Mouse (Mus musculus) hindbrain, embryonic 12.5 days (tissue): ENCODE results near the gene 2210408I21Rik. TPM values are rescaled to one million over a fixed set of nuclear protein-coding genes. Genes with fewer than 3 reads are reported as not detected.

ENCODE experiments used
- ATAC-seq: fragments of 200-750 bp; cut with Nextera tagmentation; 2 replicates; pipeline ENCODE4 v1.8.0; 2017; ENCODE audit warnings: moderate TSS enrichment; ENCODE audit not compliant: low FRiP score
- H3K27ac ChIP-seq: fragments of 300-500 bp; sonication (generic); 2 replicates; pipeline ENCODE4 v1.5.1; 2016; ENCODE audit warnings: mild to moderate bottlenecking
- H3K27me3 ChIP-seq: fragments of 300-500 bp; sonication (generic); 2 replicates; pipeline ENCODE4 v1.6.1; 2016; ENCODE audit warnings: mild to moderate bottlenecking
- H3K36me3 ChIP-seq: fragments of 300-500 bp; sonication (generic); 2 replicates; pipeline ENCODE4 v1.6.1; 2016; ENCODE audit warnings: mild to moderate bottlenecking
- H3K4me1 ChIP-seq: fragments of 300-500 bp; sonication (generic); 2 replicates; pipeline ENCODE4 v1.6.1; 2016
- H3K4me2 ChIP-seq: fragments of 300-500 bp; sonication (generic); replicated peaks from 2 replicates; pipeline ENCODE4 v1.6.1; 2016; ENCODE audit warnings: mild to moderate bottlenecking
- H3K4me3 ChIP-seq: fragments of 300-500 bp; sonication (generic); 2 replicates; pipeline ENCODE4 v1.5.1; 2016; ENCODE audit warnings: mild to moderate bottlenecking
- H3K9ac ChIP-seq: fragments of 300-500 bp; sonication (generic); 2 replicates; pipeline ENCODE4 v1.6.1; 2016; ENCODE audit warnings: mild to moderate bottlenecking, moderate library complexity
- H3K9me3 ChIP-seq: fragments of 300-500 bp; sonication (generic); replicated peaks from 2 replicates; pipeline ENCODE4 v1.6.1; 2016; ENCODE audit warnings: mild to moderate bottlenecking
- WGBS: fragments of 180-500 bp; shearing (Covaris S2); methylation state at CpG from one replicate; pipeline ENCODE4 v1.1.7; 2016; 5-methylcytosine and 5-hydroxymethylcytosine counted together
- polyA plus RNA-seq: library from polyadenylated mRNA; unstranded; fragments of >200 nt; fragmentation: Nextera tagmentation; extraction: Ambion mirVana; gene quantifications from 2 replicates; pipeline ENCODE4 v1.2.1, GENCODE M21; 2016

The 2210408I21Rik gene
- polyA plus RNA-seq, 1 experiment from 2014 or later, result 11.6 TPM

DNA sequence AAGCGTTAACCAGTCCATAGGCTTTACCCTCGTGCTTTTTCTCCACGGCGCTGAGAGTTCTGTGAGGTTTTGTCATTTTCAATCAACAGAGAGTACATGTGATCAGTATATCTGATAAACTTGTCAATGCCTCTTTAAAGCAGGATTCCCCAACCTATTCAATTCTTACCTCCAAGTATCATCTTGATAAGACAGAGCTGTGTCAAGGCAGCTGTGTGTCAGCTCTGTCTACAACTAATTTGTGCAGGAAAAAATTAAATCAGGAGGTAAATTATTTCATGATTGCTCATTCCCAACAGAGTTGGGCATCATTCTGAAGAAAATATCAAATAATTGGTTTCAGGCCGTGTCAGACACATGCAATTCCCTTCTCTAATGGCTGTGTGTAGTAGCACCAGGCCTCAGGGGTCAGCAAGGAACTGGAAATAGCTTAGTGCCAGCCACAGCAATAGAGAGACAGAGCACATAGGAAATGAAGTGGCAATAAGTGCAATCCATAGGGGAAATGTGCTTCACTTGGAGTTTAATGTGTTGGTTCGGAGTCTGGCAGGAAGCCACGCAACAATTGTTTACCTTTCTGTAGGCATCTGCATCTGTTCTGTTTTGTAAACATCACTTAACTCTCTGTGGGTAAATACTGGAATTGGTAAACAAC is 73.6 kb downstream of the 2210408I21Rik start:
- H3K27me3 ChIP-seq, result no peaks in the 10 kb centered on the region
- H3K27ac ChIP-seq, result 0 out of 2 replicates have a peak overlapping the region, but pooled peaks have one; percentile 23
- H3K9me3 ChIP-seq, result no peaks in the 10 kb centered on the region
- H3K36me3 ChIP-seq, result no peaks in the 10 kb centered on the region
- no peak overlapping the region for H3K9ac ChIP-seq
- 0 out of 2 replicates have a peak, but pooled peaks cover 2% of the 10 kb centered on the region for H3K4me1 ChIP-seq
- no peak overlapping the region for H3K4me3 ChIP-seq
- WGBS, result 68% methylated on average over 7 of the region's 7 CpGs
- ATAC-seq, result peak; percentile 81
- no peak overlapping the region for H3K4me2 ChIP-seq

DNA sequence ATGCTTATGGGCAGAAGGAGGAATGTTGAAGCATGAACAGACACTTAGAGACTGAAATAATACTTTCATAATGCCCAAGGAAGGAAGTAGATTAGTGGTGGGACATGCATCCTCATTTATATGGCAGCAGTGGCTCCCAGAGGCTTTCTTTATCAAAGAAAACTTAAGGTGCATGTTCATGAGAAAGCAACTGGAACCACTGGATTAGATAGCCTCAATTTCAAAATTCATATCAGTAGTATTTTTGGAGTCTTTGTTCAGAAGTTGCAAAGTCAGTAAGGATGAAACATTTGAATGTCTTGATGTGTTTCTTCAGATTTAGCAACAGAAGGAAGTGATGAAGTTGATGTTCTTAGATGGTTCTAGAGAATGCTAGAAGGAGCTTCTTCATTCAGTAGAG is 77.9 kb downstream of the 2210408I21Rik start:
- Histone ChIP-seq H3K36me3 (no peaks in the 10 kb centered on the region), H3K9ac (no peak overlapping the region), H3K4me1 (0 out of 2 replicates have a peak, but pooled peaks cover 2% of the 10 kb centered on the region), H3K9me3 (no peaks in the 10 kb centered on the region), H3K27me3 (no peaks in the 10 kb centered on the region), H3K27ac (no peak overlapping the region), H3K4me3 (no peak overlapping the region), H3K4me2 (no peak overlapping the region)
- ATAC-seq, result no peak

DNA sequence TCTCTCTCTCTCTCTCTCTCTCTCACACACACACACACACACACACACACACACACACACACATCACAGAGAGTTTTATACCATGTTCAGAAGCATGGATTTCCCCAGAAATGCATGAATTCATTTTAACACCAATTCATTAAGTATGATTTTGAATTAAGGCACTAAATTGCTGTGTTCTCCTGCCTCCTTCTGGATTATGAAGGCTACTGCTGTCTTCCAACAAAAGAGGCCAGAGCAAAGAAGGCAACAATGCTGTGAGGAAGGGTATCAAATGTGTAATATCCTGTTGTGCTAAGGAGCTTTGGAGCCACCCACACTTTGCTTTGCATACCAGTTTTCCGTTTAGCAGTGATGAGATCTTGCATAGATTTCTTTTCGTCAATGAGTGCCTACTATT is 80.1 kb downstream of the 2210408I21Rik start:
- Histone ChIP-seq H3K9me3 (no peaks in the 10 kb centered on the region), H3K27ac (no peak overlapping the region), H3K27me3 (no peaks in the 10 kb centered on the region), H3K36me3 (no peaks in the 10 kb centered on the region), H3K9ac (no peak overlapping the region), H3K4me2 (no peak overlapping the region), H3K4me3 (no peak overlapping the region), H3K4me1 (no peaks in the 10 kb centered on the region)
- ATAC-seq, result no peak
- 85% methylated on average over 2 of the region's 2 CpGs for WGBS

DNA sequence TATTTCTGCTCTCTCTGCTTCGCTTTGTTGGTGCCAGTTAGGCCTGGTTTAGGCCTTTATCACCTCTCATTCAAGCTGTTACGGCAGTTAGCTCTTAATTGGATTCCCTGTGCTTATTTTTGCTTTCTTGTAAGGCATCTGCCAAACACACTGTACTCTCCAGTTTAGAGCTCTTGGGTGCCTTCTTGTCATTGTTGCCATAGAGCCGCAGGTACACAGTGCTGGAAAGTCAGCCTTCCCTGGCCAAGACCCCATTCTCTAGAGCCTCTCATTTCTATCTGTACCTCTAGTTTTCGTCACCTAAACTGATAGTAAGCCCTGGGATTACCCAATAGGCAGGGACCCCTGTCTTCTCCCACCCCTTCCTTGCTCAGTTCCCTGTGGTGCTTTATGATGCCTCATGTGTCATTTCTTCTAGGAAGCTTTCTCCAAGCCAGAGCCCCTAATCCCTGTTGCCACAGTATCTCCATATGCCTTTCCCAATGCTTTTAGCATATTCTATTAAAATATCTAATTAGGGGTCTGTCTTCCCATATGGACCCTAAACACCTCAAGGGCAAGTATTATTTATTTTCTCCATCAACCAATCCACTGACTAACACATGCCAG is 82.4 kb downstream of the 2210408I21Rik start:
- ATAC-seq, result no peak

GRCm38 (mm10) chr13:77221072-77221471 is 85.7 kb downstream of the 2210408I21Rik start:
- H3K27ac ChIP-seq, result no peak overlapping the region
- H3K27me3 ChIP-seq, result no peaks in the 10 kb centered on the region
- no peaks in the 10 kb centered on the region for H3K4me1 ChIP-seq
- ATAC-seq, result no peak
- H3K4me3 ChIP-seq, result no peak overlapping the region
- H3K9ac ChIP-seq, result no peak overlapping the region
- no peaks in the 10 kb centered on the region for H3K9me3 ChIP-seq
- no peaks in the 10 kb centered on the region for H3K36me3 ChIP-seq
- no peak overlapping the region for H3K4me2 ChIP-seq
- WGBS, result 90% methylated on average over 2 of the region's 2 CpGs

More for the DNA sequence above, 82.4 kb downstream of the 2210408I21Rik start:
- no peaks in the 10 kb centered on the region for H3K36me3 ChIP-seq
- WGBS, result 84% methylated on average over 4 of the region's 4 CpGs
- no peaks in the 10 kb centered on the region for H3K9me3 ChIP-seq
- H3K27me3 ChIP-seq, result no peaks in the 10 kb centered on the region
- no peaks in the 10 kb centered on the region for H3K4me1 ChIP-seq
- no peak overlapping the region for H3K9ac ChIP-seq
- no peak overlapping the region for H3K4me2 ChIP-seq
- no peak overlapping the region for H3K4me3 ChIP-seq
- H3K27ac ChIP-seq, result no peak overlapping the region

DNA sequence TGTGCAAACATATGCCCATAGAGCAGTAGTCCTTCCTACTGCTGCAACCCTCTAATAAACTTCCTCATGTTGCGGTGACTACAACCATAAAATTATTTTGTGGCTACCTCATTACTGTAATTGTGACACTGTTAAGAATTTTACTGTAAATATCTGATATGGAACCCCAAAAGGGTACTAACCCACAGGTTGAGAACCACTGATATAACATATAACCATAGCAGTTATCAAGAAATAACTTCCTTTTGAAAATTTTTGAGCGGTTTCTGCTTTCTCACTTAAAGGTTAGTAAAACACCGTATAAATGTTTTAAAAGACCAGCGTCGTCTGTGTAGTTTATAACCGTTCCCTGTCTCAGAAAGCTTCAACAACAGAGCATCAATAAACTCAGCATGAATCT is 121.2 kb downstream of the 2210408I21Rik start:
- Histone ChIP-seq H3K4me3 (no peak overlapping the region), H3K27me3 (no peaks in the 10 kb centered on the region), H3K36me3 (no peaks in the 10 kb centered on the region), H3K9ac (no peak overlapping the region), H3K4me2 (no peak overlapping the region), H3K4me1 (no peaks in the 10 kb centered on the region), H3K9me3 (no peaks in the 10 kb centered on the region), H3K27ac (no peak overlapping the region)
- ATAC-seq, result no peak
- WGBS, result 90% methylated on average over 6 of the region's 6 CpGs

GRCm38 (mm10) chr13:77262715-77263338 is 127.5 kb downstream of the 2210408I21Rik start:
- no peaks in the 10 kb centered on the region for H3K9me3 ChIP-seq
- H3K27ac ChIP-seq, result no peak overlapping the region
- no peak overlapping the region for H3K4me3 ChIP-seq
- no peak overlapping the region for H3K9ac ChIP-seq
- no peak overlapping the region for H3K4me2 ChIP-seq
- no peaks in the 10 kb centered on the region for H3K36me3 ChIP-seq
- no peaks in the 10 kb centered on the region for H3K4me1 ChIP-seq
- WGBS, result 64% methylated on average over 3 of the region's 3 CpGs
- no peaks in the 10 kb centered on the region for H3K27me3 ChIP-seq
- ATAC-seq, result no peak

DNA sequence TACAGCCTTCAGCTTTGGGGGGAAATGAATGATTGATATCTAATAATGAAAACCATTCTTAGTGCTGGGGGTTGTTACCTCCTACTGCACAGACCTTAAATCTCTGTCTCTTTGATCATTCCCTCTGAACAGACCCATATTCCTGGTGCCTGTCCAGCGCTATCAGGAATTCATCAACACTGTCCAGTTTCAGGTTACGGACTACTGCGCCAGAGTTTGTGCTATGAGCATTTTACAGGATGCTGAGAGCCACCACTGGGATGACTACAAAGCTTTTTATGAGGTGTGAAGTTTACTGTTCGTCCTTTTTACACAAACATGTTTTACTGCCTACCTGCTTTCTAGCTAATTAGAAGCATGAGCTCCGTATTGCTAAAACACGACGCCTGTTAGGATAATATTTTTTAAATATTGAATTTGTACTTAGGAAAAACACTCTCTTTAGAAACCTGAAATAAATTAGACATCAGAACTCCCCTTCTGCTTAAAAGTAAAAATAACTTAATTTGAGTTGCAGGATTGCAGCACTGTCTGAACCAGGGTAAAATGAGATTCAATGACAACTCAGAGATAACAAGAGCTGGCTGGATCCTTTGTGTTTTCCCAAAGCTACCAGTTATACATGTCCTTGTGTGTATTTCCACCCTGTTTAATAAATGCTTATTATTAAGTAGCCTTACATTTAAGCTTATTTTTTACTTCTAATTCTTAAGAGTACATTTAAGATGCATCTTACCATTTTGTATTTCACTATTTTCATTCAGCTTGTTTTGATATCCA is 128.2 kb downstream of the 2210408I21Rik start:
- 65% methylated on average over 7 of the region's 7 CpGs for WGBS
- no peak for ATAC-seq
- H3K27me3 ChIP-seq, result no peaks in the 10 kb centered on the region

DNA sequence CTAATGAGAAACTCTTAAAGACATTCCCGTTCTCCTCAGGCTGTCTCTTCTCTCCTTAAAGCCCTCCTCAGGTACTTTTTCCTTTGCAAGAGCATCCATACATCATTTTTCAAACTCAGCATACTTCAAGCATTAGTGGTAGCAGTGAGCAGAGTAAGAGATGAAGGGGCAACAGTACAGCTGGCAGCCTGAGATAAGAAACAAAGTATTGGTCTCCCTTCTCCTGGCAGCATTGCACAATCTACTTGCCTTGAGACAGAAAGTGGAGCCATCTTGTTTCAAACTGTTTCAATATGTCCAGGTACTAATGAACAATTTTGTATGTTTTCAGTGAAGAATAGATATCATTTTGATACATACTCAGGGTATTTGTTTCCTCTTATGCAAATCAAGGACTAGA is 129.1 kb downstream of the 2210408I21Rik start:
- no peak overlapping the region for H3K9ac ChIP-seq
- H3K9me3 ChIP-seq, result no peaks in the 10 kb centered on the region
- no peak overlapping the region for H3K4me2 ChIP-seq
- no peak overlapping the region for H3K4me3 ChIP-seq
- H3K27ac ChIP-seq, result no peak overlapping the region
- no peak for ATAC-seq
- no peaks in the 10 kb centered on the region for H3K36me3 ChIP-seq
- no peaks in the 10 kb centered on the region for H3K4me1 ChIP-seq
- no peaks in the 10 kb centered on the region for H3K27me3 ChIP-seq
- 94% methylated on average over 1 of the region's 1 CpGs for WGBS

More for the DNA sequence above, 128.2 kb downstream of the 2210408I21Rik start:
- H3K27ac ChIP-seq, result no peak overlapping the region
- H3K36me3 ChIP-seq, result no peaks in the 10 kb centered on the region
- no peaks in the 10 kb centered on the region for H3K4me1 ChIP-seq
- no peak overlapping the region for H3K4me3 ChIP-seq
- no peak overlapping the region for H3K4me2 ChIP-seq
- H3K9me3 ChIP-seq, result no peaks in the 10 kb centered on the region
- H3K9ac ChIP-seq, result no peak overlapping the region

- Histone ChIP-seq H3K9ac (no peak overlapping the region), H3K4me2 (no peak overlapping the region), H3K27ac (no peak overlapping the region), H3K27me3 (no peaks in the 10 kb centered on the region), H3K4me1 (no peaks in the 10 kb centered on the region), H3K4me3 (no peak overlapping the region), H3K9me3 (no peaks in the 10 kb centered on the region), H3K36me3 (no peaks in the 10 kb centered on the region)
- ATAC-seq, result no peak
- 79% methylated on average over 3 of the region's 3 CpGs for WGBS
Measured at GRCm38 (mm10) chr13:77275172-77275747, 139.9 kb downstream of the 2210408I21Rik start.

GRCm38 (mm10) chr13:77278659-77279413 is 143.5 kb downstream of the 2210408I21Rik start:
- Histone ChIP-seq H3K4me2 (no peak overlapping the region), H3K4me1 (no peaks in the 10 kb centered on the region), H3K4me3 (no peak overlapping the region), H3K9me3 (no peaks in the 10 kb centered on the region), H3K27me3 (no peaks in the 10 kb centered on the region), H3K36me3 (no peaks in the 10 kb centered on the region), H3K9ac (no peak overlapping the region), H3K27ac (no peak overlapping the region)
- ATAC-seq, result no peak
- WGBS, result 53% methylated on average over 7 of the region's 7 CpGs
